8 mouse cellular contexts compared by ENCODE assay signal in the genomic region with DNA sequence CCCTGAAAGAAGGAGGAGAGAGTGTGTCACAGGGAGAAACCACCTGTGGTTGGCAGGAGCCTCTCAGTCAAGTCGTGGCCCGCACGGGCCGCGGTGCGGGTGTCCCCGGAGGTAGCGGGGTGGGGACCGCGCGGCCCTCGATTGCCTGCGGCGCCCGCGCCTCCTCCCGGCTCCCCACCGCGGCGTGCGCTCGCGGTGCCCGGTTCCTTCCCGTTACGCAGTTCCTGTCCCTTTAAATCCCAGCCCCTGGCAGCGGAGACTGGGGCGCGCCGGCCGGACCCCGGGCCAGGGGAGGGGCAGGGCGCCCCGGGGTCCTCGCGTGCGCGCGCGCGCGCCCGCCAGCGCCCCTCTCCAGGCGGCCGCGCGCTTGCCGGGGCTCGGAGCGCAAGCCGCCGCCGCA. TPM values are rescaled to one million over a fixed set of nuclear protein-coding genes. Genes with fewer than 3 reads are reported as not detected.
DNase-seq lines count a peak whose midpoint lies in the region; ATAC-seq and TF ChIP-seq lines count a peak whose summit lies in the region.

No protein-coding gene starts in this region.

- peak overlapping the region; percentile 87 for H3K4me2 ChIP-seq in embryonic facial prominence, embryonic 13.5 days

- peak overlapping the region; percentile 61 for H3K27ac ChIP-seq in left cerebral cortex, adult 2 months
- no peak overlapping the region for H3K27ac ChIP-seq in embryonic facial prominence, embryonic 13.5 days
- H3K27ac ChIP-seq in limb, embryonic 10.5 days, result no peak overlapping the region
- no peak overlapping the region for H3K27ac ChIP-seq in olfactory bulb, adult 2 months (ENCODE audit: insufficient read depth, low read depth, low read length)

- H3K4me1 ChIP-seq in embryonic facial prominence, embryonic 13.5 days, result peaks cover 18% of the 10 kb centered on the region
- peaks cover 19% of the 10 kb centered on the region for H3K4me1 ChIP-seq in limb, embryonic 10.5 days
- peaks cover 28% of the 10 kb centered on the region for H3K4me1 ChIP-seq in olfactory bulb, adult 2 months (ENCODE audit: control insufficient read depth, insufficient read depth, low read length)

- DNase-seq in left cerebral cortex, adult 2 months (ENCODE audit: extremely low spot score in 1 of 2, low spot score in 2 of 2), result no peak
- no peak for DNase-seq in left cerebral cortex, adult 11 months (ENCODE audit: low spot score)
- peak; percentile 35 for DNase-seq in limb, embryonic 10.5 days (ENCODE audit: low spot score)
- DNase-seq in kidney, postnatal 36 days, result no peak

- TF ChIP-seq POLR2A in olfactory bulb, adult 2 months (IDR thresholded peaks at IDR 0.05; ENCODE audit: insufficient read depth, low read depth, low read length), result no peak

- WGBS in embryonic facial prominence, embryonic 13.5 days, result under 1% methylated on average over 52 of the region's 54 CpGs
- 9% methylated on average over 54 of the region's 54 CpGs for WGBS in limb, embryonic 10.5 days
- 12% methylated on average over 53 of the region's 54 CpGs for WGBS in olfactory bulb, adult 2 months

- no peaks in the 10 kb centered on the region; the same call in 1 of the 2 replicates for H3K9me3 ChIP-seq in embryonic facial prominence, embryonic 13.5 days
- no peaks in the 10 kb centered on the region for H3K9me3 ChIP-seq in limb, embryonic 10.5 days (replicated peaks)

- peaks cover 83% of the 10 kb centered on the region for H3K27me3 ChIP-seq in embryonic facial prominence, embryonic 13.5 days
- peaks cover 88% of the 10 kb centered on the region for H3K27me3 ChIP-seq in limb, embryonic 10.5 days (ENCODE audit: low read depth, poor library complexity, severe bottlenecking)

- H3K4me3 ChIP-seq in left cerebral cortex, adult 2 months, result peak overlapping the region; percentile 58
- peak overlapping the region; percentile 59 for H3K4me3 ChIP-seq in embryonic facial prominence, embryonic 13.5 days
- H3K4me3 ChIP-seq in limb, embryonic 10.5 days, result peak overlapping the region; percentile 59
- peak overlapping the region; percentile 97 for H3K4me3 ChIP-seq in olfactory bulb, adult 2 months (ENCODE audit: insufficient read depth, low read depth, low read length)

- intact Hi-C loops in left cerebral cortex, adult 2 months (cut with DNase I), result loop anchor here (2.0 to 5.0 kb wide), 3 partner anchors 38 to 83 kb away; partner anchors contain the start of gene Zcchc14

- no peak for TF ChIP-seq CTCF in left cerebral cortex, adult 2 months (IDR thresholded peaks at IDR 0.05)
- TF ChIP-seq CTCF in olfactory bulb, adult 2 months (IDR thresholded peaks at IDR 0.05; ENCODE audit: insufficient read depth, low read depth, low read length), result no peak

- no peaks in the 10 kb centered on the region for H3K36me3 ChIP-seq in embryonic facial prominence, embryonic 13.5 days
- H3K36me3 ChIP-seq in limb, embryonic 10.5 days, result no peaks in the 10 kb centered on the region

- ATAC-seq in embryonic facial prominence, embryonic 13.5 days (ENCODE audit: insufficient number of reproducible peaks, insufficient read depth, low FRiP score, low TSS enrichment, low read depth), result no peak
- no peak for ATAC-seq in megakaryocyte-erythroid progenitor cell, adult 5-6 weeks (replicated peaks; ENCODE audit: low FRiP score, low TSS enrichment, poor library complexity, severe bottlenecking)
- no peak for ATAC-seq in activated CD4-positive, CD25-positive, alpha-beta regulatory T cell, adult 4 months

- peak overlapping the region; percentile 46; the same call in 1 of the 2 replicates for H3K9ac ChIP-seq in embryonic facial prominence, embryonic 13.5 days

RNA-seq across cellular contexts. Expression of gene Jph3, which starts 0.3 kb away (rescaled TPM):
- total RNA-seq in left cerebral cortex, adult 2 months (2021), result 100 to 1,000 TPM; 285 to 297 TPM
- 2.0 and 2.4 TPM in 2 replicates for polyA plus RNA-seq in embryonic facial prominence, embryonic 13.5 days (2015; fragmentation: Nextera tagmentation; extraction: Ambion mirVana)
- 0.65 and 0.69 TPM in 2 replicates for polyA plus RNA-seq in limb, embryonic 10.5 days (2016; fragmentation: Nextera tagmentation; extraction: Ambion mirVana)
- polyA plus RNA-seq in olfactory bulb, adult 2 months (2012; ENCODE audit: insufficient read depth, insufficient read length, low replicate concordance, missing spikeins), result 104 TPM in 1 of 2 replicates, not detected in the other
- total RNA-seq in megakaryocyte-erythroid progenitor cell, adult 5-6 weeks (2014; fragmentation: Nextera tagmentation), result not detected in 2 replicates
- total RNA-seq in megakaryocyte-erythroid progenitor cell, adult 5-6 weeks (2017), result 0.04 and 0.14 TPM in 2 replicates
- polyA plus RNA-seq in activated CD4-positive, CD25-positive, alpha-beta regulatory T cell, adult 4 months (2017; shearing (Covaris generic)), result under 1 TPM in 1 of 2 experiments, not detected in 1; 0.12 TPM

Comparison
In these comparisons a context has a peak if more than half of its experiments do, and no peak if none do; other contexts are left out.
1. RNA of gene Jph3, which starts 0.3 kb away (polyA plus RNA-seq): 104 TPM in olfactory bulb, adult 2 months; 2.0 to 2.4 TPM in embryonic facial prominence, embryonic 13.5 days, 0.65 to 0.69 TPM in limb, embryonic 10.5 days and 0.12 TPM in activated CD4-positive, CD25-positive, alpha-beta regulatory T cell, adult 4 months; every median in the first group is over 10 times any median in the second.
2. Peak in every context shown above with its lines, with median percentiles within 50 percentile points of each other: H3K4me3 ChIP-seq.